ENCODE assay signal across 18 mouse cellular contexts in the genomic region with DNA sequence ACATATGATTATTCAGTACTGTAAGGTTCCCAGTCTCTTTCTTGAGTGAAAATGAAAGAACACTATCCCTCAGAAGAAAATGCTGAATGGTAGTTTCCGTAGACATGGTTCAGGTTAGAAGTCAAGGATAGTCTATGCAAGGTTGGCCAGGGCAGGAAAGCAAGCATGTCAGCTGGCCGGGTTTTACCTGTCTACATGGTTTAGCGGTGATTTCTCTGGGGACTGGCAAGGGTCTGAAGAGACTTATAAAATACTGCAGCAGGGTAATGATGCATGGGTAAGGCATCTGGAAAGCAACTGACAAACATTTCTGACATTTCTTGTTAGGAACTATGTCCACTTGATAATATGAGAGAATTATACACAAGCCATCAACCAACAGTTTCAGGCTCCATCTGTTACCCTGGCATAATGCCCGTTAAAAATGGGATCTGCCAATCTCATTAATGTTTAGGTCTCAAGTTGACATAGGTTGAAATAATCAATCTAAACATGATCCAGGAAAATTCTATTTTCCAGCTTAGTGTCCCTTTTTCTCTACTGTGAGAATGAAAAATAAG. TPM values are rescaled to one million over a fixed set of nuclear protein-coding genes. Genes with fewer than 3 reads are reported as not detected.
DNase-seq lines count a peak whose midpoint lies in the region; ATAC-seq and TF ChIP-seq lines count a peak whose summit lies in the region.
"Had no signal": no experiment of that assay in that cellular context is flagged by ENCODE, and none has a peak within 500 bp of the region (broad histone marks: within the 10 kb centered on the region; RNA-seq: fewer than 3 reads in every experiment).

No protein-coding gene starts in this region.

- no peak overlapping the region for H3K27ac ChIP-seq in neural tube, embryonic 13.5 days (replicated peaks)
- no peak overlapping the region for H3K27ac ChIP-seq in neural tube, embryonic 15.5 days (replicated peaks)
- 0 out of 2 replicates have a peak overlapping the region, but pooled peaks have one; percentile 61 for H3K27ac ChIP-seq in cerebellum, adult 2 months (ENCODE audit: insufficient read depth, low read length)
- no peak overlapping the region for H3K27ac ChIP-seq in hindbrain, embryonic 12.5 days
- H3K27ac ChIP-seq in intestine, embryonic 15.5 days: no peak overlapping the region
- H3K27ac ChIP-seq: limb, embryonic 15.5 days; stomach, postnatal 0 days had no signal

- no peak for TF ChIP-seq POLR2A in cerebellum, adult 2 months (IDR thresholded peaks at IDR 0.05; ENCODE audit: borderline replicate concordance, insufficient read depth, low read length)

- 0 out of 2 replicates have a peak, but pooled peaks cover 5% of the 10 kb centered on the region for H3K4me1 ChIP-seq in neural tube, embryonic 13.5 days (replicated peaks)
- H3K4me1 ChIP-seq in neural tube, embryonic 15.5 days: no peaks in the 10 kb centered on the region
- H3K4me1 ChIP-seq in cerebellum, adult 2 months (ENCODE audit: control insufficient read depth, insufficient read depth, low read length): peaks cover 4% of the 10 kb centered on the region; the same call in 1 of the 2 replicates
- H3K4me1 ChIP-seq in hindbrain, embryonic 12.5 days: no peaks in the 10 kb centered on the region
- H3K4me1 ChIP-seq in intestine, embryonic 15.5 days (replicated peaks): no peaks in the 10 kb centered on the region
- H3K4me1 ChIP-seq: limb, embryonic 15.5 days had no signal

- no peaks in the 10 kb centered on the region for H3K27me3 ChIP-seq in neural tube, embryonic 13.5 days
- H3K27me3 ChIP-seq in neural tube, embryonic 15.5 days (replicated peaks): no peaks in the 10 kb centered on the region
- no peaks in the 10 kb centered on the region for H3K27me3 ChIP-seq in cerebellum, adult 2 months (ENCODE audit: control insufficient read depth, insufficient read depth, low read length)
- no peaks in the 10 kb centered on the region for H3K27me3 ChIP-seq in hindbrain, embryonic 12.5 days
- no peaks in the 10 kb centered on the region for H3K27me3 ChIP-seq in intestine, embryonic 15.5 days (replicated peaks)
- H3K27me3 ChIP-seq: limb, embryonic 15.5 days had no signal

- no peak overlapping the region for H3K4me3 ChIP-seq in neural tube, embryonic 13.5 days
- no peak overlapping the region for H3K4me3 ChIP-seq in neural tube, embryonic 15.5 days (replicated peaks)
- H3K4me3 ChIP-seq in cerebellum, adult 2 months (replicated peaks; ENCODE audit: insufficient read depth, low read depth, low read length): no peak overlapping the region
- no peak overlapping the region for H3K4me3 ChIP-seq in hindbrain, embryonic 12.5 days
- H3K4me3 ChIP-seq in intestine, embryonic 15.5 days (replicated peaks): no peak overlapping the region
- H3K4me3 ChIP-seq: erythroblast, embryonic 14.5 days; limb, embryonic 15.5 days had no signal

- TF ChIP-seq CTCF in cerebellum, adult 2 months (IDR thresholded peaks at IDR 0.05; ENCODE audit: borderline replicate concordance, insufficient read depth, low read depth, low read length): no peak

- 75% methylated on average over 4 of the region's 4 CpGs for WGBS in neural tube, embryonic 13.5 days
- WGBS in neural tube, embryonic 15.5 days: 74% methylated on average over 4 of the region's 4 CpGs
- 15% methylated on average over 4 of the region's 4 CpGs for WGBS in cerebellum, adult 2 months
- 77% methylated on average over 4 of the region's 4 CpGs for WGBS in hindbrain, embryonic 12.5 days
- 85% methylated on average over 4 of the region's 4 CpGs for WGBS in intestine, embryonic 15.5 days

- no peak overlapping the region for H3K4me2 ChIP-seq in neural tube, embryonic 13.5 days
- no peak overlapping the region for H3K4me2 ChIP-seq in neural tube, embryonic 15.5 days
- no peak overlapping the region for H3K4me2 ChIP-seq in hindbrain, embryonic 12.5 days (replicated peaks)
- no peak overlapping the region for H3K4me2 ChIP-seq in intestine, embryonic 15.5 days (replicated peaks)
- H3K4me2 ChIP-seq: limb, embryonic 15.5 days had no signal

- no peaks in the 10 kb centered on the region for H3K9me3 ChIP-seq in neural tube, embryonic 13.5 days
- H3K9me3 ChIP-seq in neural tube, embryonic 15.5 days (replicated peaks): no peaks in the 10 kb centered on the region
- H3K9me3 ChIP-seq in hindbrain, embryonic 12.5 days (replicated peaks): no peaks in the 10 kb centered on the region
- no peaks in the 10 kb centered on the region for H3K9me3 ChIP-seq in intestine, embryonic 15.5 days
- H3K9me3 ChIP-seq: limb, embryonic 15.5 days had no signal

- H3K36me3 ChIP-seq in neural tube, embryonic 13.5 days: no peaks in the 10 kb centered on the region
- no peaks in the 10 kb centered on the region for H3K36me3 ChIP-seq in neural tube, embryonic 15.5 days
- H3K36me3 ChIP-seq in hindbrain, embryonic 12.5 days: no peaks in the 10 kb centered on the region
- H3K36me3 ChIP-seq in intestine, embryonic 15.5 days: no peaks in the 10 kb centered on the region
- H3K36me3 ChIP-seq: limb, embryonic 15.5 days had no signal

- ATAC-seq in neural tube, embryonic 13.5 days (ENCODE audit: low read depth): peak; percentile 47; the same call in 1 of the 2 replicates
- no peak for ATAC-seq in neural tube, embryonic 15.5 days (ENCODE audit: low FRiP score)
- 0 out of 2 replicates have a peak, but pooled peaks have one; percentile 52 for ATAC-seq in hindbrain, embryonic 12.5 days (ENCODE audit: low FRiP score)
- ATAC-seq in intestine, embryonic 15.5 days: no peak
- ATAC-seq: forebrain, embryonic 16.5 days had no signal

- DNase-seq in cerebellum, adult 2 months: peak; percentile 66 to 85
- DNase-seq in MN1 (ENCODE audit: low spot score): no peak
- no peak for DNase-seq in gastrocnemius, postnatal 10 days
- DNase-seq: kidney, adult 2 months; kidney, postnatal 36 days; layer of hippocampus, adult 9-11 months; right cerebral cortex, postnatal 25 days had no signal

- H3K9ac ChIP-seq in neural tube, embryonic 13.5 days: no peak overlapping the region
- no peak overlapping the region for H3K9ac ChIP-seq in neural tube, embryonic 15.5 days (replicated peaks)
- no peak overlapping the region for H3K9ac ChIP-seq in hindbrain, embryonic 12.5 days
- H3K9ac ChIP-seq in intestine, embryonic 15.5 days: no peak overlapping the region
- H3K9ac ChIP-seq: limb, embryonic 15.5 days had no signal

RNA-seq across cellular contexts. Expression of a gene that starts 8.6 kb away (rescaled TPM):
- polyA plus RNA-seq in neural tube, embryonic 13.5 days (2015; fragmentation: Nextera tagmentation; extraction: Ambion mirVana): 34.3 and 34.5 TPM in 2 replicates
- polyA plus RNA-seq in neural tube, embryonic 15.5 days (2015; fragmentation: Nextera tagmentation; extraction: Ambion mirVana): 62.3 and 72.5 TPM in 2 replicates
- 116 and 125 TPM in 2 replicates for polyA plus RNA-seq in cerebellum, adult 2 months (2012; rRNA removed)
- polyA plus RNA-seq in hindbrain, embryonic 12.5 days (2016; fragmentation: Nextera tagmentation; extraction: Ambion mirVana): 9.9 and 11.4 TPM in 2 replicates
- polyA plus RNA-seq in intestine, embryonic 15.5 days (2015; fragmentation: Nextera tagmentation; extraction: Ambion mirVana): 0.34 and 0.72 TPM in 2 replicates
- total RNA-seq in gastrocnemius, postnatal 10 days (2021): 1 to 10 TPM in 1 of 2 experiments, under 1 TPM in 1; 0.52 to 2.1 TPM
- total RNA-seq: ES-E14; megakaryocyte-erythroid progenitor cell, adult 5-6 weeks had no signal
- polyA plus RNA-seq: erythroblast, embryonic 14.5 days; liver, embryonic 16.5 days had no signal

Comparison
In these comparisons a context has a peak if more than half of its experiments do, and no peak if none do; other contexts are left out.
1. ATAC-seq: peak in neural tube, embryonic 13.5 days (single experiment) and hindbrain, embryonic 12.5 days (single experiment); none in neural tube, embryonic 15.5 days (single experiment) and intestine, embryonic 15.5 days (single experiment).
2. DNase-seq: peak in cerebellum, adult 2 months (2 of 2); none in MN1 (single experiment) and gastrocnemius, postnatal 10 days (single experiment).